Mouse (Mus musculus) spleen, postnatal 10 days (tissue): Measurements from ENCODE around the gene Pdzk1ip1.

ENCODE experiments used
- DNase-seq, 2 experiments: peaks; one replicate each; pipeline ENCODE4 v3.0.0; 2021 to 2022; ENCODE audit warnings: low spot score in 2 of 2

The Pdzk1ip1 gene

DNA sequence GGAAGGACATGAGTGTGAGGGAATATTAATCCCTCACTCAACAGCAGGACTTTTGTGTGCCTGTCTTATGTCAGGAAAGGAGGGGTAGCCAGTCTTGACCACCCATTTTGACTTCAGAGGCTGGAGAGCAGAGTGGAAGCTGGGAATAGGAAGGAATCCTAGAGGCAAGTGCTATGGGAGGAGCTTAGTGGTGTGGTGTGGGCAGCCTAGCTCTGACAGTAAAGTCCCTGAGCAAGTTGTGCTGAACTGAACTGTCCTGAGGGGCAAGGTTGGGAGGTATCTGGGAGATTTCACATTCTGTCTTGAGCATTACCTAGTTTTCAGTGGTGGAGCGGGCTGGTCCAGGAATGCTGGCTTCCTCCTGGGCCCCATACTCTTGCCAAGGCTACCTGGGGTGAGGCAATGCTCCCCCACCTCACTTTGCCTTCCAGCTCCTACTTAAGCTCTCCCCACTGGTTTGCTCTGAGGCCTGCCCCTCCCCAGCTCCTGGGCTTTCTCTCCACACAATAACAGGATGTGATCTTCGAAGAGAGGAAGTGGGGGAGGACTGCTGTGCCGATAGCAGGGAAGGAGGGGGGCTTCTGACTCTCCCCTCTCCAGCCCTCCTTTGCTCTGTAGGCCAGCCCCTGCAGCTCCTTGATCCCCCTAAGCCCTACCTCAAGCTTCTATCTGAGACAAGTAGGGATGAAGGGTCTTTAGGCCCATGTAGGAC lies 13.1 kb upstream of the Pdzk1ip1 start:
- DNase-seq, result no peak

DNA sequence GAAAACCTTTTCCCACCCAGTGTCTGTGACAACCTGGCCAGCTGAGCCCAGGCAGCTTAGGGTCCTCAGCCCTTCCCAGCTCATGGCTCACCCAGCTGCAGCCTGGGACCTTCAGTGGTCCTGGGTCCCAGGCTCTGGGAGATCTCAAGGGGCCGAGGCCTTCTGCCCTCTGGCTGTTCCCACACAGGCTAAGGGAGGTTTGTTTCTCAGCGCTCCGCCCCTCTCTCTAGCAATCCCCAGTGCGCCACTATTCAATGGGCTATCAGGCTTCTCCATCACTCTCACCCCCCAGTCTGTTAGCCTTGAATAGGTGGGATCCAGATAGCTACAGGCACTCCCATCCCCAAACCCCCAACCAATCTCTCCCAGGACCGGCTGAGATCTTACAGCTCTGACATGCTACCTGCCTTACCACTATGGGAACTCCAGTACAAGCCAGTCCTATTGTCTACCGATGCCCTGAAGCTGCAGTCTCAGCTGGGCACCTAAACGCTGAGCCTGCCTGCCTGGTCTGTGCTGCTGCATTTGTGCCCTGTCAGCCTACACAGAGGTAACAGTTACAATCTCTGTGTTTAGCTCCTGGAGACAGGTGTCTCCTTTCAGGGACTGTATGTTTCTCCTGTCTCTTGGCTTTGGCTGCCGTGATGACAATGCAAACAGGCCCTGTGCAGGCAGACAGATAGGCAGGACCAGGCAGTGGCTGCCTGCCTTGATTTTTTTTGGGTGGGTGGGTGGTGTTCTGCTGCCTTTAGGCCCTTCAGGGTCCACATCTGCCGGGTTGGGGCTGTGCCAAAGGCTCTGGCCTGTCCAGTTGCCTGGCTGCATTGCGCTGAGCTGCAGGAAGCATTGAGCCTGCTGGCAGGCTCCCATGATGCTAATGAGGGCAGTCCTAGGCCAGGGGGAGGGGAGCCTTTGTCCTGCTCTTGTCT lies 9.4 kb upstream of the Pdzk1ip1 start:
- no peak for DNase-seq

- no peak for DNase-seq
These were observed 8.6 kb upstream of the Pdzk1ip1 start for GRCm38 (mm10) chr4:115079821-115080349.

DNA sequence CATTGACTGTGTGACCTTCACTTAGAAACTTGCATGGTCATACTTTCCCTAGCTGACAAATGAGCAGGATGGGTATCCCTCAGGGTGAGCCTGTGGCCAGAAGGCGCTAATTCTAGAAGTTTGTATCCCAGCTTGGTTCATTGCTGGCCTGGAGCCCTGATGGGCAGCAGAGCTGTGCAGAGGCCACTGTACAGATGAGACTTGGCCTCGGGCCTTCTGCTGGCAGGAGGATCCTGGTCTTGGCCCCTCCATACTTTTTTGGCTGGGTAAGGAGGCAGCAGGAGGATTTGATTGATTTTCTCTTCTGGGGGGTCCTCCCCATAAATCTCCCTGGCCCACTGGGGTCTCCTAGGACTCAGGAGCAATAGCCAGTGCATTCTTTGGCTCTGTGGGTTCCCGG lies 5.5 kb upstream of the Pdzk1ip1 start:
- DNase-seq, result no peak

GRCm38 (mm10) chr4:115085522-115086095 lies 2.9 kb upstream of the Pdzk1ip1 start:
- peak; percentile 76 to 83 for DNase-seq

- DNase-seq, result no peak
These were observed 2.3 kb upstream of the Pdzk1ip1 start for GRCm38 (mm10) chr4:115086257-115086656.

GRCm38 (mm10) chr4:115086763-115087415 lies 1.6 kb upstream of the Pdzk1ip1 start:
- peak in 1 of 2 experiments; percentile 4 for DNase-seq

- peak in 1 of 2 experiments; percentile 50 for DNase-seq
These were observed 2.1 kb downstream of the Pdzk1ip1 start for GRCm38 (mm10) chr4:115090592-115090991.

DNA sequence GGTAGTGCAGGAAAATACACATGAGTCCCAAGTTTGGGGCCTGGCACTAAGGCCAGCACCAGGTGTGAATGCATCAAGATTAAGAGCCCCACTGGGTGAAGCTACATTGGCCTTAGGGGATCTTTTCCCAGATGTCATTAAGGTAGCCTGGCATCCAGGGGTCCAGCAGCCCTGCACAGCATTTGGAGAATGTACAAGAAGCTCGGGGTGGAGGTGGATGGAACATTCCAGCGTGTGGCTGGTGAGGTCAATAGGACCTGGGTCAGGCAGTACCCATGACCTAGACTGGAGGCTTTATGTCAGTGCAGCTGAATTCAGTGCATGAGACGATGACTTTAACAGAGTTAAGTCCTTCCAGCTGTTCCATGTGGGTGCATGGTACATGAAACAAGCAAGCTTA lies 3.3 kb downstream of the Pdzk1ip1 start:
- peak in 1 of 2 experiments; percentile 29 for DNase-seq

DNA sequence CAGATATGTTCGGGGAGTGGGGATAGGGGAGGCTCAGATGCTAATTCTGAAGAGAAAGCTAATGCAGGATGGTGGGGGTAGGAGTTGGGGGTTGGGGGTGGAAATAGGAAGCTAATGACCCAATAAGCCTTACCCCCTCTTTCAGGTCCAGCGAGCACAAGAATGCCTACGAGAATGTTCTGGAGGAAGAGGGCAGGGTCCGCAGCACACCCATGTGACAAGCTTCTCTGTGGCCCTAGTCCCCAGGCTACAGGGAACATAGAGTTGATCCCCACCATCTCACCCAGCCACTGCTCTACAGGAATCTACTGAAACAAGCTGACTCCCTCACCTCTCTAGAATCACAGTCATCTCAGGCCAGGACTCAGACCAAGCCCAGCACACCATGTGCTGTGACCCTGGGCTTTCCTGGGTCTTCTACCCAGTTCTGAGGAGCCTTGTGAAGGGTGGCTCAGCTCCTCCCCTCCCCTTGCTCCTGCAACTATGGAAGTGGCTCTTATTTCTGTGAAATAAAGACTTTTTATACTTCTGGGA lies 4.9 kb downstream of the Pdzk1ip1 start:
- peak in 1 of 2 experiments; percentile 29 for DNase-seq

GRCm38 (mm10) chr4:115094056-115094455 lies 5.5 kb downstream of the Pdzk1ip1 start:
- DNase-seq, result no peak

DNA sequence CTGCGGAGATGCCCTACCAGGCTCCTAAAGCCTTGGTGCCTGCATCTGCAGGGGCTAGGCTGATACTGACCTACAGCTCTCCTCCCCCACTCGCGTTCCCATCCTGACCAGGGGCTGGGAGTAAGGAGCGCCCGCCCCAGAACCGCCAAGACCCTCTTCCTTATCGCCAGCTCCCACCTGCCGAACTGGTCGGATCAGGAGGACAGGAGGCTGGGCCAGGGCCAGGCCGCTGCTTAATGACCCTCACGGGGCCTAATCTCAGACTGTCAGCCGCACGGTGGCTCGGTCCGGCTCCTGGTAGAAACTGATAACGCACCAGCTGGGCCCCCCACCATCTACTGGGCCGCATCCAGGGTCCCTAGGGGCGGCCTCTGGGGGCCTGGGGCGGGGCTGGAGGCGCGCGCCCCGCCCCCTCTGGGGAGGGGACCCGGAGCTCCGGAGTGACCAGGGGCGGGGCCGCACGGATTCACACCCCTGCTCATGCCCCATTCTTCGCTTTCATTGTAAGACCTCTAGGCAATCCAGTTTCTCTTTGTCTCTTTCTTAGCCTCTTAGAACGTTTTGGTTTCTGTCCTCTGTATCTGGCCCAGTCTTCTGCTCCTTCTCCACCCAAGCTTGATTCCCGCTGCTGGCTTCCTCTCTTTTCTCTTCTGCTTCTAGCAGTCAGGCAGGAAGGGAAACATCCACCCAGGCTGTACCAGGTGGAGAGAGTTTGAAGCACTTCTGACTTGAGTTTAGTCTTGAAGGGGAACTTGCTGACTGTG lies 7.3 kb downstream of the Pdzk1ip1 start:
- DNase-seq, result peak; percentile 85 to 86

GRCm38 (mm10) chr4:115096435-115097145 lies 8.1 kb downstream of the Pdzk1ip1 start:
- DNase-seq, result peak; percentile 46 to 53

DNA sequence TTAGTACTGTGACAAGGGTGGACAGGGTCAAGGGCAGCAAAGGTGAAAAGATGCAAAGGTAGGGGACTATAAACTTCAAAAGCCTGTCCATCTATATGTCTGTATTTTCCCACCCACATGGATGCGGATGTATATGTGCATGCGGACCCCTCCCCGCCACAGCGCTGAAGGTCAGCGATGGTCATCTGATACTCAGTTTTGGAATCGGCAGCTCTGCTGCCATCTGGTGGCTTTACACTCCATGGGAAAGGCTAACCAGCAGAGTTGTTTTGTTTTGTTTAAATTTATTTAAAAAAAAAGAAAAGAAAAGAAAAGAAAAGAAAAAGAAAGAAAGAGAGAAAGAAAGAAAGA lies 8.6 kb downstream of the Pdzk1ip1 start:
- DNase-seq, result peak in 1 of 2 experiments; percentile 68

DNA sequence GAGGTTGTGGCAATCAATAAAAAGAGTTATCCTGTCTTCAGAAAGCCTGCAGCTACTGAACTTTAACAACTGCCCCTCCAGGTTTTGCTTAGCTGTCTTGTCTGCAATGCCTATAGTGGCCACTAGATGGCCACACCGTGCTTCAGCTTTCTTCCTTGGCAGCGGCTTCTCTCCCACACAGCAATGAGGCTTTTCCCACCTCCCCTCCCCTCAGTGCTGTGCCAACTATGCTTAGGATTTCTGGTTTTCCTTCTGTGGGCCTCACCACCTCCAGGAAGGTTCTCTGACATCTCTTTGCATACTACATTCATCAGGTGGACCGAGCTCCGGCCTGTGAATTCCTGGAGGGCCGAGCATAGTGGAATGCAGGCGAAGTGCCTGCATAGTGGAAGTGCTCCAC lies 13.2 kb downstream of the Pdzk1ip1 start:
- DNase-seq, result peak in 1 of 2 experiments; percentile 72

DNA sequence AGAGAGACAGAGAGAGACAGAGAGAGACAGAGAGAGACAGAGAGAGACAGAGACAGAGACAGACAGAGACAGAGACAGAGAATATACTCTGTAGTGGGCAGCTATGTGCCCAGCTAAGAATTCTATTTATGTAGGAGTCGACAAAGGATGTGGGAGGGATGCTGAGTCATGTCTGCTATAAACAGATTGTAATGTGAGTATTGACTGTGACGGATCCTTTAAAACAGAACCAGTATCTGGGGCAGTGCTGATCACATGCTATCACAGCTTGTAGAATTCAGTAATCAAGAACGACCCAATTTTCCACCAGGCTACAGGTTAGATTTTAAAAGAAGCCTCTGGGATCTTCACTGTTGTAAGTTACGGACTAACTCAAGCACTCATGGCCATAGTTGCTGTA lies 15.0 kb downstream of the Pdzk1ip1 start:
- DNase-seq, result no peak

GRCm38 (mm10) chr4:115111167-115111566 lies 22.7 kb downstream of the Pdzk1ip1 start:
- no peak for DNase-seq

DNA sequence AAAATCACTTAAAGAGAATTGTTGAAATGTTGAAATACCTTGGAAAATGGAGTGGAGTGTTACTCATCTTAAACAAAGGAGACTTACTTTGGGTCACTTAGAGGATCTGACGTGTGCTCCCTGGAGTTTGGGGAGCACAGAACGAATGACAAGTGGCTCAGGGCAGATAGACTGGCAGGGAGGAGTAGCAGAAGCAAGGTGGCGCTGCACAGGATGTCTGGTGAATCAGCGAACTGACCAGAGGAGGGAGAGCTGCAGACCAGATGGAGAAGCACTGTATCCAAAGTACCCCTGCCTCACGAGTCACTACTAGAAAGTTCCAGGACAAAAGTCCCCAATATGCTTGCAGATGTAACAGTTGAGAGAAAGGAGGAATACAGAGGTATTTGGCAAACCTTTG lies 24.8 kb downstream of the Pdzk1ip1 start:
- no peak for DNase-seq

GRCm38 (mm10) chr4:115119642-115120041 lies 31.1 kb downstream of the Pdzk1ip1 start:
- no peak for DNase-seq

DNA sequence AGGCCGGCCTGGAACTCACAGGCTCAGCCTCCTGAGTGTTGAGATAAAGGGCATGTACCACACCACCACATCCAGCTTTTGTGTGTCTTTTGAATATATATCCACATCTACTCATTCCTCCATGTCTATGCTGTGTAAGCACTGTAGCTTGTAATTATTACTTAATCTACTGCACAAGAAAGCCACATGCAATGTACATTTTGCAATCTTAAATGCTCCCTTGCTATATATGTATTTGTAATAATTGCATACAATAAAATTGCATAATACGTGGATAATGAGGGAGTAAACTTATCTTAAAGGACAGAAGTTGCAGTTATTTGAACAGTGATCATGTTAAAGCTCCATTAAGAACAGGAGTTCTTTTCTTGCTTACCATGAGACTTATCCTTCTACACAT lies 32.7 kb downstream of the Pdzk1ip1 start:
- no peak for DNase-seq
